Mouse (Mus musculus) right cerebral cortex, adult 2 months (tissue): ENCODE results near the gene Tesk1.

Source experiments
- DNase-seq, 2 experiments: peaks; one replicate each; pipeline ENCODE4 v3.0.0; 2021 to 2022; ENCODE audit warnings: low spot score in 2 of 2

The Tesk1 gene

GRCm38 (mm10) chr4:43493186-43493845 lies 51.6 kb downstream of the Tesk1 start:
- DNase-seq: peak; percentile 95 to 97

GRCm38 (mm10) chr4:43493846-43494240 lies 52.1 kb downstream of the Tesk1 start:
- DNase-seq: no peak

DNA sequence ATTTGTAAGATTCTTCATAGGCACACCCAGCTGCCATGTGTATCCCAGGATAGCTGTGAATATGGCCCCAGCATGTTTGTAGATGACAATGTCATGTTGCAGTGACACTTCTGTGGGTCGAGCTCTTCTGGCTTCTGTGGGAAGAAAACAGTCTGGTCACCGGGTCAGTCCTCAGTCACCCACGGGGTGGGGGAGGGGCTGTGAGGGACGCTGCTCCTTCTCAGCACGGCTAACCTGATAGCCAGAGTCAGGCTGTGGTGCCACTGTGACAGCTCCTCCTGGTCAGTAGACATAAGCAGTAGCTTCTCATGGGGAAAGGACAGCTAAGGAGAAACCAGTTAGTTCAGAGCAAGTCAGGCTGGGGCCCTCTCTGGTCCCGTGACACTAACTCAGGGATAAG lies 54.8 kb downstream of the Tesk1 start:
- DNase-seq: no peak

GRCm38 (mm10) chr4:43497405-43497804 lies 55.7 kb downstream of the Tesk1 start:
- no peak for DNase-seq
